Mouse (Mus musculus) gastrocnemius, adult 2 months (tissue): ENCODE measurements at regions not wholly inside any gene's neighbourhood (a gene's known extent, or its start where the extent isn't known, plus 50 kb on each side); places are given as distances from the start of the nearest gene placed in this dataset.

Source experiments
- DNase-seq: peaks from one replicate; pipeline ENCODE4 v3.0.0; 2022
- H3K27ac ChIP-seq: fragments of 200-600 bp; 2 replicates; pipeline ENCODE4 v1.8.1; 2022; ENCODE audit warnings: mild to moderate bottlenecking
- H3K4me3 ChIP-seq: fragments of 200-600 bp; 2 replicates; pipeline ENCODE4 v1.8.1; 2022; ENCODE audit warnings: mild to moderate bottlenecking, moderate library complexity
- CTCF ChIP-seq: fragments of 200-600 bp; IDR thresholded peaks from 2 replicates; pipeline ENCODE4 v1.8.1; 2022; ENCODE audit warnings: antibody characterized with exemption, mild to moderate bottlenecking, moderate library complexity
- intact Hi-C: fragments of 180-260 bp; cut with DNase I; formaldehyde crosslinking; loops from one replicate; pipeline ENCODE4 v1.15.1; 2025

DNA sequence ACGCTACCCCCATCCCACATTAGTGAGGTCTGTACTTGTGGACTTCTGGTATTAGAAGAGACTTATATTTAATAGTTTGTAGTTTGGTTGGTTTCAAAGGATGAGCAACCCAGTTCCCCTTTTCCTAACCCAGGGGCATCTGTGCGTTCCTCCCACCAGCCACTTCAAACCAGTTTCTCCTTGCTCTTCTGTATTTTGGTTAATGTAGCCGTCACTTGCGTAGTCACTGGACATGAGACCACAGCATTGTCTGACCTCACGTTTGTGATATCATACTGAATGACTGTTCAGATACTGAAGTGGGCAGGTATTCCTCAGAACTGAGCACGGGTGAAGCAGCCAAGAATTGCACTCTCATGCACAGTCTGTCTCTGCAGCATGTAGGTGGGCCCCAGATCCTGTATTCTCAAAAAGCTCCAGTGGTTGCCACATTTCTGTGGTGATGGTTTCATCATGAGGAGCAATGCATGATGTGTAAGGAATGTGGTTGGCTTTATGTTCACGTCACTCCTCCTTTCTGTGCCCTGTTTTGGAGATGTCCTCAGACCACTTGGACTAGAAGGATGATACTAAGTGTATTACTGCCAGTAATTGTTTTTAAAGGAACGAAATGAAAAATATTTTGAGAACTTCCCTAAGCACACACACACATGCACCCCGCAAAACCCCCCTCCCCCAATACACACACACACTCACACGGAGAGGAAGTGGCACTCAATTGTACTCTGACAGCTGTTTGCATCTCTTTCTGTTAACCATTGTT lies 335.2 kb upstream of the Satb1 start:
- no peak for DNase-seq
- intact Hi-C loops = no loop called here
- no peak for TF ChIP-seq CTCF
- Histone ChIP-seq H3K4me3 (no peak overlapping the region), H3K27ac (no peak overlapping the region)

DNA sequence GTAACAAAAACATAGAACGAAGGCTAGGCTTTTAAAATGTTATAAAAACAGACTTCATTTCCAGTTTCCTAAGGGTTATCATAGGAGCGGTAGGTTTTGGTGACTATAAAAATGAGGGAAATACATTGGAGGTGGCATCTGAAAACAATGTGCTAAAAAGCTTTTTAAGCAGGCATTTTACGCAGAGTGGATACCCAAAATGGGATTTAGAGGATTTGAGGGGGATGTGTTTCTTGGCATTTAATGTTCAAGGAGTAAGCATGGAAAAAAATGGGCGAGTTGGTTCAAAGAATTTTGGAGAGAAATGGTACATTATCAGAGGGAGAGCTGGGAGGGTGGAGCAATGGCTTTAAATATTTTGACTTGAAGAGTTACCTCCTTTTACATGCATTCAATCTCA lies 334.6 kb upstream of the Satb1 start:
- intact Hi-C loops = no loop called here
- H3K4me3 ChIP-seq = no peak overlapping the region
- no peak overlapping the region for H3K27ac ChIP-seq
- DNase-seq = no peak
- TF ChIP-seq CTCF = no peak

DNA sequence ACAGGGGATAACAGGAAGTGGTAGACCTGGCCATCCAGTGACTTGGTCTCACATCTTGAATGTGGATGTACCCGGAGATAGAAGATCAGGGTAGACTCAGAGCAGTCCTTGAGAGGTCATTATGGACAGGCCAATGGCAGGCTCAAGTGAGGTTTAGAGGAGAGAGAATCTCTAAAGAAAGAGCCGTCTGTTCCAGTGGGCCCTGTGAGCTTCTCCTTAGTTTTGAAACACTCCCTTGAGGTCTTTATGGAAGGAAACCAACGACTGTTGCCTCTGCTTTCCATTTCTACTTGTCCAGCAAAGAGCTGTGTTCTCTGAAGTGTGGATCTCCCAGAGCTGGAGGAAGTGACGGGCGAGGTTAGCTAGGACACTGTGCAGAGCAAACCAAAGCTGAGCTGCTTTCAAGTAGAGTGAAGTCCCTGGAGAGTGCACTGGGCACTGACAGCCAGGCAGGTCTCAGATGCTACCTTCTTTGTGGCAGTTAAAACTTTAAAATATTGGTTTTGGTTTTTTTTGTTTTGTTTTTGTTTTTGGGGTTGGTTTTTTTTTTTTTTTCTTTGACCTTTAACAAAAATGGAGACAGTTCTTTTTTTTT lies 332.9 kb upstream of the Satb1 start:
- Histone ChIP-seq H3K4me3 (no peak overlapping the region), H3K27ac (no peak overlapping the region)
- DNase-seq = no peak
- no peak for TF ChIP-seq CTCF
- intact Hi-C loops = no loop called here

- no peak for TF ChIP-seq CTCF
- Histone ChIP-seq H3K27ac (no peak overlapping the region), H3K4me3 (no peak overlapping the region)
- DNase-seq = no peak
- intact Hi-C loops = no loop called here
These were observed 329.7 kb upstream of the Satb1 start for GRCm38 (mm10) chr17:52162559-52163397.

DNA sequence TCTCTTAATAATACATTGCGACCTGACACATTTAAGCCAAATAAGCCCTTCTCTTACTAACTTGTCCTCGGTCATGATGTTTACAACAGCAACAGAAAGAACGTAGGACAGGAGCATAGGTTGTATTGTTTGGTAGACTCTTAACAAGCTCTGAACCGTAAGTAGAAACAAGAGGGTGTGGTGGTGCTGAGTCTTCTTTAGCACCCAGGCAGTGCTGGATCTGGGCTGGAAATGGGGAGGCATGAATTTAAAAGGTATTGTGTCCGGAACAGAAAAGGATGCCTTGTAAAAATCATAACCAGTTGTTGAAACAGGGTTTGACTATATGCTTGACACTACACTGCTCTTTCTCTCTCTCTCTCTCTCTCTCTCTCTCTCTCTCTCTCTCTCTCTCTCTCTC lies 317.4 kb upstream of the Satb1 start:
- TF ChIP-seq CTCF = no peak
- no peak overlapping the region for H3K4me3 ChIP-seq
- intact Hi-C loops = no loop called here
- no peak overlapping the region for H3K27ac ChIP-seq
- DNase-seq = no peak

GRCm38 (mm10) chr17:52149834-52150233 lies 316.7 kb upstream of the Satb1 start:
- DNase-seq = no peak
- TF ChIP-seq CTCF = no peak
- Histone ChIP-seq H3K4me3 (no peak overlapping the region), H3K27ac (no peak overlapping the region)
- intact Hi-C loops = no loop called here

DNA sequence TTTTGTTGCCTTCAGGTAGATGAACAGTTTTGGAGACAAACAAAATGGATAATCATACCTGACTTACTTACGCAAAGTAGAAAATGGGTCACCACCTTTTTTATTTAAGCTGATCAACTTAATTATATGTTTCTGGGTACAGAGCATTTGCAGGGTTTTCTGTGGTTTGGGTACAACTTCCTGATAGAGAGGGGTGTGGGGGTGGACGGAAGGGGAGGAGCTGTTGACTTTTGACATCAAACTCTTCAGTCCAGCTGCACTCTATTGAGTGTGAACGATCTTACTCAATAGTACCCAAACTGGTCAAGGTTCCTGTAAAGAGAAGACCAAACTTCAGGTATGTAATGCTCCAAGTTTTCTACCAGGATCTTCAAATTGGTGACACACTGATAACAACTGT lies 316.0 kb upstream of the Satb1 start:
- DNase-seq = no peak
- no peak for TF ChIP-seq CTCF
- no peak overlapping the region for H3K4me3 ChIP-seq
- intact Hi-C loops = no loop called here
- H3K27ac ChIP-seq = no peak overlapping the region

GRCm38 (mm10) chr17:52103891-52104290 lies 270.8 kb upstream of the Satb1 start:
- no peak for DNase-seq
- Histone ChIP-seq H3K4me3 (no peak overlapping the region), H3K27ac (no peak overlapping the region)
- intact Hi-C loops = no loop called here
- no peak for TF ChIP-seq CTCF

DNA sequence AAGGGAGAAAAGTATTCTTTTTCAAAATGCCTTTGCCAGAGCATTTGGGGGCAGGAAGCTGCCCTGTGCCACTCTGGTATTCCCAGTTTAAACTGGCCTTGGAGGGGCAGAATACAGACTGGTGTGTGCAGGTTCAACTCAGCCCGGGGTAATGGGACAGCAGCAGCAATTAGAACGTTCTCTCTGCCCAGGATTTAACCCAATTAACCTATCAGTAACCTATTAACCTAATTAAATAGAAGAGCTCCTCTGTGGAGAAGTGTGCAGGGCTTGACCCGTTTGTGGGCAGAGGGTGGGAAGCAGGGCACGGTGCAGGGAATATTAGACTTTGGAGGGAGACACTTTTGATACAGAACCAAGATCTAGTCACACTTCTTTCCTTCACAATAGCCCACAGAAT lies 252.7 kb upstream of the Satb1 start:
- no peak overlapping the region for H3K27ac ChIP-seq
- intact Hi-C loops = no loop called here

DNA sequence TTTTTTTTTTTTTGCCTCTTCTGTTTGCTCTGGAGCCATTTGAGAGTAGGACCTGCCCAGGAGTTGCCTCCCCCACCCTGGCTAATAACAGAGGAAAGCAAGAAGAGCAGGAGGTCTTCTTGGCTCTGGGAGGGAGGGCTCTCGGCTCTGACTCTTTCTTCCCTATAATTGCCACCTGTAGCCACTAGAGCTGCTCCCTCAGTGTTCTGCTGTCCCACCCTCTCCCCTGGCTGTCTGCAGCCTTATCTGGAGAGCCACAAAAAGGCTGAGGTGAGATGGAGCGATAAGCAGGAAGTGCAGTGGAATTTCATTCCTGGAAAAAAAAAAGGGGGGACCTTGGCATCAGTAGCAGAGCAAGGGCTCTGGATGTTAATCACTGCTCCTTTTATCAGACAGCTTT lies 251.4 kb upstream of the Satb1 start:
- TF ChIP-seq CTCF = no peak
- intact Hi-C loops = no loop called here
- no peak for DNase-seq
- Histone ChIP-seq H3K4me3 (no peak overlapping the region), H3K27ac (no peak overlapping the region)

More for the DNA sequence above, 252.7 kb upstream of the Satb1 start:
- no peak for TF ChIP-seq CTCF
- DNase-seq = no peak
- H3K4me3 ChIP-seq = no peak overlapping the region

- TF ChIP-seq CTCF = no peak
- Histone ChIP-seq H3K4me3 (no peak overlapping the region), H3K27ac (no peak overlapping the region)
- no peak for DNase-seq
- intact Hi-C loops = no loop called here
These were observed 246.2 kb upstream of the Satb1 start for GRCm38 (mm10) chr17:52079316-52079715.

DNA sequence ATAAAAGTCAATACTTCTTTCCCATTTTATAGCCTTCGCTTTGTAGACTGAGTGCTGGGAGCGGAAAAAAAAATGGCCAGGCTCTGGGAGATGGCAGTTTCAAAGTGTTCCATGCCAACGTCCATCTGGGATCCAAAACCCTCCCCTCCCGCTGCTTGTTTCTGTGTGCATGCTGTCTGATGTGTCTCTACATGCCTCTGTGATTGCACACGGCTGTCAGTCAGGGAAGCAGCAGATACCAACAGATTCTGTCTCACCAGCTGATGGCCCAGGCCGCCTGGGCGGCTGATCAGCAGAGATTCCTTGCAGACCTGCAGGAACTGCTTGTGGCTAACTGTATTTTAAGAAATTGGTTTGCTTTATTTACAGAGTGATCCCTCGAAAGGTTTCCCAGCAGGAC lies 245.4 kb upstream of the Satb1 start:
- no peak for DNase-seq
- intact Hi-C loops = no loop called here
- no peak overlapping the region for H3K4me3 ChIP-seq
- TF ChIP-seq CTCF = no peak
- no peak overlapping the region for H3K27ac ChIP-seq

DNA sequence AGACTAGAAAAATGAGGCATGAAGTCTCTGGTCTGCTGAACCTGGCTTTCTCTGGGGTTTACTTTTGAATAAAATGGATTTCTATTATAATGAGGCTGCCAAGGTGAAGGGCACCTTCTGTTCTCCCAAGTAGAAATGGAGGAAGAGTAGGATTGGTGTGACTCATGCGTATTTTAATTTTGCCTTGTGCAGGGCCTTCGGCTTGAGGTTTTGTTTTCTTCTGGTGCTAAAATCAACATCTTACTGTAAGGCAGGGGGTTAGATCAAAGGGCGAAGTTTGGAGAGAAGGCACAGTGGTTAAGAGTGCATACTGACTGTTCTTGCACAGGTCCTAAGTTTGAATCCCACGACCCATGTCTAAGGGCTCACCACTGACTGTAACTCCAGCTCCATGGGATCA lies 244.9 kb upstream of the Satb1 start:
- DNase-seq = no peak
- no peak overlapping the region for H3K27ac ChIP-seq
- TF ChIP-seq CTCF = no peak
- intact Hi-C loops = no loop called here
- no peak overlapping the region for H3K4me3 ChIP-seq

GRCm38 (mm10) chr17:52076746-52077145 lies 243.7 kb upstream of the Satb1 start:
- no peak overlapping the region for H3K4me3 ChIP-seq
- no peak overlapping the region for H3K27ac ChIP-seq
- TF ChIP-seq CTCF = no peak
- DNase-seq = no peak
- intact Hi-C loops = no loop called here
